29 mouse cellular contexts compared by ENCODE assay signal in the genomic region with DNA sequence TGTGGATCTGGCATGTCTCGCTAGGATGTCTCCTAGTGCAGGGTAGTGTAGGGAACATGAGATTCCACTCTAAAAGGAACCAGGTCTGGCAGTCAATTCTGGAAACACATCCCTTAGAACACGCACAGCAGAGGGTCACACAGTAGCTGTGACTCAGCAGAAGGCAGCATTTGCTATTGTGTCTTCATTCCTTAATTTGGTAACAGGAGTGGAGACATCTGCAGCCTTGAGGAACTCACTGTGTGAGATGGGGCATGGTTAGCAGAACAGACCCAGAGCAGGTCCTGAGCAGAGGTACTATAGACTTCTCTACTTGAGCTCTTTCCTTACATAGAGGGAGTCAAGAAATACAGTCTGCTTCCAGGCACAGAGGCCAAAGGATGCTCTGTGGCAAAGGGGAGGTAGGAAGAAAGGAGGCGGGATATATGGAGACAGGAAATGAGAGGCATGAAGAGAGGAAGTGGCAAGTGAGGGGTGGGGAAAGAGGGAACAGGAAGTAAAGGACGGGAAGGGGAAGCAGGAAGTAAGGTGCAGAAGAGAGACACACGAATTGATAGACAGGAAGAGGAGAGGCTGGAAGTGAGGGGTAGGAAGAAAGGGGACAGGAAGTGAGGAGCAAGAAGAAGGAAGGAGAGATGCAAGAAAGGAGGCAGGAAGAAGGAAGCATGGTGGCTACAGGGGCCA.
DNase-seq lines count a peak whose midpoint lies in the region; ATAC-seq and TF ChIP-seq lines count a peak whose summit lies in the region.
"Had no signal": no experiment of that assay in that cellular context is flagged by ENCODE, and none has a peak within 500 bp of the region (broad histone marks: within the 10 kb centered on the region; RNA-seq: fewer than 3 reads in every experiment).

No protein-coding gene starts in this region.

- H3K9ac ChIP-seq in CH12.LX (ENCODE audit: insufficient read depth, low read depth), result no peak overlapping the region
- H3K9ac ChIP-seq: embryonic facial prominence, embryonic 12.5 days; embryonic facial prominence, embryonic 15.5 days; forebrain, postnatal 0 days; hindbrain, embryonic 14.5 days had no signal

- TF ChIP-seq POLR2A in CH12.LX (IDR thresholded peaks at IDR 0.05; ENCODE audit: low read depth, low read length), result no peak

- H3K36me3 ChIP-seq in CH12.LX (replicated peaks in 1 of 2; ENCODE audit: control insufficient read depth in 1 of 2, insufficient read depth in 1 of 2, low read length in 1 of 2), result no peaks in the 10 kb centered on the region
- H3K36me3 ChIP-seq: embryonic facial prominence, embryonic 12.5 days; embryonic facial prominence, embryonic 15.5 days; G1E had no signal

- H3K4me1 ChIP-seq in CH12.LX (ENCODE audit: control insufficient read depth in 1 of 2, insufficient read depth in 2 of 2), result 0 out of 4 replicates have a peak, but pooled peaks cover 0 to 7% of the 10 kb centered on the region in 2 experiments
- H3K4me1 ChIP-seq: embryonic facial prominence, embryonic 12.5 days; embryonic facial prominence, embryonic 15.5 days had no signal

- H3K79me2 ChIP-seq in CH12.LX (replicated peaks; ENCODE audit: control insufficient read depth, extremely low read depth, insufficient read depth, poor library complexity, severe bottlenecking), result no peaks in the 10 kb centered on the region

- in situ Hi-C loops in CH12.LX (cut with MboI; ENCODE audit: low pct_ligation_motif_present, low pct_unique_long_range_greater_than_20kb, low sequenced_read_pairs), result loop anchor here (10.0 kb wide), 1 partner anchor 132 kb away; no protein-coding TSS in a partner anchor

- TF ChIP-seq EP300 in CH12.LX (IDR thresholded peaks at IDR 0.05; ENCODE audit: low read length), result no peak

- H3K27ac ChIP-seq in CH12.LX (ENCODE audit: insufficient read depth, low read depth), result no peak overlapping the region
- H3K27ac ChIP-seq: embryonic facial prominence, embryonic 12.5 days; embryonic facial prominence, embryonic 15.5 days; heart, adult 2 months; hindbrain, embryonic 14.5 days; hindbrain, postnatal 0 days had no signal

- TF ChIP-seq CTCF in CH12.LX (conservative IDR thresholded peaks at IDR 0.05 in 1 of 2, IDR thresholded peaks at IDR 0.05 in 1 of 2; ENCODE audit: low read depth in 2 of 2, low read length in 2 of 2), result no peak

- no peak for DNase-seq in frontal cortex, postnatal 10 days (ENCODE audit: low spot score in 2 of 2)
- DNase-seq in CH12.LX (ENCODE audit: extremely low read depth), result no peak
- DNase-seq in gastrocnemius, postnatal 4 days (ENCODE audit: low spot score in 2 of 2), result no peak
- DNase-seq in cerebellum, adult 8-10 months, result no peak
- DNase-seq in cerebellum, adult 18-20 months, result no peak
- DNase-seq: adrenal gland, postnatal 10 days; adrenal gland, postnatal 36 days; cerebellum, adult 11-12 months; cerebellum, postnatal 10 days; cerebellum, postnatal 36 days; forebrain, postnatal 0 days; gastrocnemius, postnatal 10 days; gastrocnemius, postnatal 36 days; heart, adult 2 months; heart, postnatal 4 days; kidney, adult 8-10 months had no signal

- no peak for TF ChIP-seq RAD21 in CH12.LX (IDR thresholded peaks at IDR 0.05; ENCODE audit: low read depth, low read length)

- H3K9me3 ChIP-seq in CH12.LX (replicated peaks; ENCODE audit: low read length), result no peaks in the 10 kb centered on the region
- H3K9me3 ChIP-seq: embryonic facial prominence, embryonic 12.5 days; embryonic facial prominence, embryonic 15.5 days had no signal

- no peak overlapping the region for H3K4me3 ChIP-seq in CH12.LX (replicated peaks in 1 of 3; ENCODE audit: low read depth in 2 of 3, low read length in 2 of 3, poor library complexity in 1 of 3)
- H3K4me3 ChIP-seq: embryonic facial prominence, embryonic 12.5 days; embryonic facial prominence, embryonic 15.5 days; heart, adult 2 months had no signal

- dilution Hi-C loops in CH12.LX (cut with MboI; ENCODE audit: extremely low pct_ligation_motif_present, extremely low pct_unique_long_range_greater_than_20kb, low sequenced_read_pairs), result no loop called here

- peak; percentile 16; the same call in 1 of the 2 replicates for ATAC-seq in frontal cortex, adult (ENCODE audit: low TSS enrichment)
- ATAC-seq in common myeloid progenitor, adult 5-6 weeks (replicated peaks; ENCODE audit: low read depth, poor library complexity, severe bottlenecking), result peak; percentile 42; the same call in 1 of the 2 replicates
- peak; percentile 77 for ATAC-seq in megakaryocyte progenitor cell, adult 5-6 weeks (replicated peaks; ENCODE audit: poor library complexity)
- ATAC-seq: forebrain, embryonic 14.5 days; forebrain, postnatal 0 days; hindbrain, postnatal 0 days; inflammation-experienced regulatory T-cells, adult 6 months; intestine, postnatal 0 days; Patski had no signal

- H3K27me3 ChIP-seq in CH12.LX (replicated peaks), result no peaks in the 10 kb centered on the region
- H3K27me3 ChIP-seq: embryonic facial prominence, embryonic 12.5 days; embryonic facial prominence, embryonic 15.5 days had no signal

- H3K4me2 ChIP-seq in CH12.LX (ENCODE audit: insufficient read depth, low read depth, poor library complexity, severe bottlenecking), result no peak overlapping the region
- H3K4me2 ChIP-seq: embryonic facial prominence, embryonic 12.5 days; embryonic facial prominence, embryonic 15.5 days; heart, embryonic 11.5 days; hindbrain, embryonic 14.5 days had no signal

TF ChIP-seq in CH12.LX, 34 proteins besides CTCF, POLR2A, EP300 and RAD21:
- TF ChIP-seq SIN3A (IDR thresholded peaks at IDR 0.05; ENCODE audit: low read length), result no peak
- no peak for TF ChIP-seq KAT2A (IDR thresholded peaks at IDR 0.05; ENCODE audit: insufficient replicate concordance, low read length)
- peak; percentile 37; the same call in 1 of the 2 replicates for TF ChIP-seq HCFC1 (IDR thresholded peaks at IDR 0.05; ENCODE audit: low read depth, low read length)
- peak; percentile 69 for TF ChIP-seq ELF1 (IDR thresholded peaks at IDR 0.05; ENCODE audit: low read depth, low read length)

Comparison
In these comparisons a context has a peak if more than half of its experiments do, and no peak if none do; other contexts are left out.
1. ATAC-seq: peak in every context shown above with its lines; median percentile 77 in megakaryocyte progenitor cell, adult 5-6 weeks; 42 in common myeloid progenitor, adult 5-6 weeks; 16 in frontal cortex, adult.